Mouse (Mus musculus) left cerebral cortex, adult 2 months (tissue): ENCODE results near the gene Crybg3. TPM values are rescaled to one million over a fixed set of nuclear protein-coding genes. Genes with fewer than 3 reads are reported as not detected.
A peak's percentile ranks its signal among the peaks of the same experiment; 100 is the strongest.

Experiments
- DNase-seq, 2 experiments: peaks; one replicate each; pipeline ENCODE4 v3.0.0; 2021 to 2022; ENCODE audit warnings: low spot score in 2 of 2, mixed read lengths in 1 of 2; ENCODE audit errors: extremely low spot score in 1 of 2
- H3K27ac ChIP-seq: fragments of 200-600 bp; 2 replicates; pipeline ENCODE4 v1.8.1; 2022
- H3K4me3 ChIP-seq: fragments of 200-600 bp; 2 replicates; pipeline ENCODE4 v1.8.1; 2022
- CTCF ChIP-seq: fragments of 200-600 bp; IDR thresholded peaks from 2 replicates; pipeline ENCODE4 v1.8.1; 2022; ENCODE audit warnings: antibody characterized with exemption, mild to moderate bottlenecking, moderate library complexity
- intact Hi-C: fragments of 180-260 bp; cut with DNase I; formaldehyde crosslinking; loops from one replicate; pipeline ENCODE4 v1.15.1; 2025
- total RNA-seq, 2 experiments: library from RNA; stranded (reverse); gene quantifications; 2 replicates each; pipeline ENCODE4 v1.2.3; 2021

Gene Crybg3
- total RNA-seq, 2 experiments from 2014 or later, result 4.9 TPM

DNA sequence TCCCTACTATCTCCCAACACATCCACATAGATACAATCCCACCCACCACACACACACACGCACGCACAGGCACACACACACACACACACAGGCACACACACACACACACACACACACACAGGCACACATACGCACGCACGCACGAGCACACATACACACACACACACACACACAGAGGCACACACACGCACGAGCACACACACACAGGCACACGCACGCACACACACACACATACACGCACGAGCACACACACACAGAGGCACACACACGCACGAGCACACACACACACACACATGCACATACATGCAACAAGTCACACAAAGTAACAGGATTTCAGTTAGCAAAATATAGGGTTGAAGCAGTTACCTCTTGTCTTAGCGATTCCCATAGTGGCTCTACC lies 51.1 kb downstream of the Crybg3 start:
- intact Hi-C loops, result loop anchor here (5.0 kb wide), 1 partner anchor 53 kb away; the partner anchor contains the start of gene Crybg3

GRCm38 (mm10) chr16:59548582-59548947 lies 52.2 kb downstream of the Crybg3 start:
- DNase-seq, result no peak
- Histone ChIP-seq H3K27ac (no peak overlapping the region), H3K4me3 (no peak overlapping the region)
- intact Hi-C loops, result loop anchor here (5.0 kb wide), 1 partner anchor 54 kb away; the partner anchor contains the start of gene Crybg3
- no peak for TF ChIP-seq CTCF

More for the DNA sequence above, 51.1 kb downstream of the Crybg3 start:
- Histone ChIP-seq H3K27ac (no peak overlapping the region), H3K4me3 (no peak overlapping the region)
- no peak for TF ChIP-seq CTCF
- no peak for DNase-seq

- Histone ChIP-seq H3K4me3 (no peak overlapping the region), H3K27ac (peak overlapping the region; percentile 58)
- TF ChIP-seq CTCF, result no peak
- DNase-seq, result peak; percentile 48 to 63
- intact Hi-C loops, result loop anchor here (5.0 kb wide), 1 partner anchor 54 kb away; the partner anchor contains the start of gene Crybg3
Observed at GRCm38 (mm10) chr16:59547887-59548581, 52.7 kb downstream of the Crybg3 start.

- peak overlapping the region; percentile 58 for H3K27ac ChIP-seq
- intact Hi-C loops, result loop anchor here (5.0 kb wide), 1 partner anchor 55 kb away; the partner anchor contains the start of gene Crybg3
Observed at GRCm38 (mm10) chr16:59547466-59547865, 53.3 kb downstream of the Crybg3 start.

DNA sequence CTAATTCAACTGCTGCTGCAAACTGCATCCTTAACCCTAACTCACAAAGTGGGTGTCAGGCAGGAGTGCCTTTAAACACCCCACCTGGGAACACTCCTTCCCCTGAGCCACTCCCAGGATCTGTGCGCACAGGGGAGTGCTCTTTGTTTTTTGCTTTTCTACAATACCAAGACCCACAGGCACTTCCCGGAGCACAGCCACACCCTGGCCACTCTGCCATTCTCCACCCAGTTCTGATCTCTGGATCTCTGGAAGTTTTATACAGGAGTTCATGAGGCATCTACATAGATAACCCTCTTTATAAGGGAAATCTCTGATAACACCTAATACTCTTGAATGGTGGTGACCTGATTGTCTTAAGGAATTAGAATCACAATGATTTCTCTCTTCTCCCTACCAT lies 55.4 kb downstream of the Crybg3 start:
- Histone ChIP-seq H3K27ac (no peak overlapping the region), H3K4me3 (no peak overlapping the region)
- no peak for TF ChIP-seq CTCF
- intact Hi-C loops, result loop anchor here (5.0 kb wide), 1 partner anchor 57 kb away; the partner anchor contains the start of gene Crybg3
- no peak for DNase-seq

More at GRCm38 (mm10) chr16:59547466-59547865, 53.3 kb downstream of the Crybg3 start:
- peak in 1 of 2 experiments; percentile 17 for DNase-seq
- H3K4me3 ChIP-seq, result no peak overlapping the region
- TF ChIP-seq CTCF, result no peak

GRCm38 (mm10) chr16:59541382-59541781 lies 59.4 kb downstream of the Crybg3 start:
- TF ChIP-seq CTCF, result no peak
- no peak overlapping the region for H3K27ac ChIP-seq
- no peak overlapping the region for H3K4me3 ChIP-seq
- no peak for DNase-seq
- intact Hi-C loops, result no loop called here

- no peak for TF ChIP-seq CTCF
- intact Hi-C loops, result no loop called here
- no peak for DNase-seq
- Histone ChIP-seq H3K27ac (no peak overlapping the region), H3K4me3 (no peak overlapping the region)
Observed at GRCm38 (mm10) chr16:59540944-59541343, 59.8 kb downstream of the Crybg3 start.

- intact Hi-C loops, result loop anchor here (5.0 kb wide), 1 partner anchor 82 kb away; no protein-coding TSS in a partner anchor
- H3K27ac ChIP-seq, result no peak overlapping the region
- DNase-seq, result no peak
- no peak overlapping the region for H3K4me3 ChIP-seq
- TF ChIP-seq CTCF, result peak; percentile 42
Observed at GRCm38 (mm10) chr16:59535673-59536072, 65.1 kb downstream of the Crybg3 start.

- no peak for TF ChIP-seq CTCF
- Histone ChIP-seq H3K27ac (no peak overlapping the region), H3K4me3 (no peak overlapping the region)
- DNase-seq, result no peak
- intact Hi-C loops, result no loop called here
Observed at GRCm38 (mm10) chr16:59534349-59534748, 66.4 kb downstream of the Crybg3 start.

DNA sequence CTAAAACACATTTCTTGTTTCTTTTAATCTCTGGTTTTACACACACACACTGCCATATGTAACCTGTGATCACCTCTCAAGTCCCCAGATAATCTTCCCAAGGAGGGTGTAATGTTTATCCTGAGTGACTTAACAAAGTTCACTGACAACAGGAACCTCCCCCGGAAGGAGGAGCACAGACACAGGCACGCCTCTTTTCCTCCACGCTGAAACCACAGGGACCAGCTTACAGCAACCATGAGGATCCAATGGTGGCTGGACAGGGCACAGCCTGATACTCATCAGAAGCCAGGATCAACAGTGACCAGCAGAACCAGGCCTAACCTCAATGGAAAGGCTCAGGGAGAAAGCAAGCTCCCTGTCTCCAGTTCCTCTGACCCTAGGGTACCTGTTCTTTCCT lies 68.2 kb downstream of the Crybg3 start:
- no peak for DNase-seq
- H3K4me3 ChIP-seq, result no peak overlapping the region
- no peak for TF ChIP-seq CTCF
- H3K27ac ChIP-seq, result no peak overlapping the region
- intact Hi-C loops, result no loop called here

- no peak overlapping the region for H3K27ac ChIP-seq
- intact Hi-C loops, result no loop called here
- TF ChIP-seq CTCF, result no peak
- H3K4me3 ChIP-seq, result no peak overlapping the region
- no peak for DNase-seq
Observed at GRCm38 (mm10) chr16:59531243-59531642, 69.5 kb downstream of the Crybg3 start.

DNA sequence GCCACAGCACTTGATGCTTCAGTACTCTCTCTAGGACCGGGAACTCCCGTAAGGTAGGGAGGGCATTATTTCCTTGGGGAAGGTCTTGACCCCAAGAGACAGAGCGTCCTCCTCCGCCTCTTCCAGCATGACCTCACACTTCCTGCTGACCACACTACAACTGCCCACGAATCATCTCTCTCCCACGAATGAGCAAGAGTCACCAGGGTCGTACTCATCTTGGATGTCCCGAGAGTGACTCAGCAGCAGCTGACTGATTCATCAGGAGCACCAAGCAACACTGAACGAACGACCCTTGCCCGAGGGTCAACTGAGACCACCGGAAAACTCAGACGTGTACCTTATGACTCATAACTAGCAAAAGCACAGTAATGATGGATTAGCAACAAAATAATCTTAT lies 71.2 kb downstream of the Crybg3 start:
- Histone ChIP-seq H3K4me3 (no peak overlapping the region), H3K27ac (no peak overlapping the region)
- DNase-seq, result no peak
- intact Hi-C loops, result no loop called here
- TF ChIP-seq CTCF, result no peak

DNA sequence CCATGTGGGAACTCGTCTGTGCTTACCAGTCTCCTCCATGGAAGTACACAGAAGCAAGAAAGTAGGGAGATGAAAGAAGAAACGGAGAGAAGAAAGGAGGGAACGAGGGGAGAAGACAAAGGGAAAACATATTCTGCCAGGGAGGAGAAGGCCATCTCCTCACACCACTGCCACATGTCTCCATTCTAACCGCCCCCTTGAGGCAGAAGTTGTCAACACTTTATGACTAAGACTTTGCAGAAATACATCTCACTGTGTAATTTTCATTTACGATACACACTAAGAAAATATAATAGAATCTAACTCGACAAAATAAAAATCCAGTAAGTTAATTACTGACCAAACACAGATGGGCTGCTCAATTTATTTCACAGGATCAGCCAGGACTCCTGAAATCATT lies 73.8 kb downstream of the Crybg3 start:
- Histone ChIP-seq H3K4me3 (no peak overlapping the region), H3K27ac (no peak overlapping the region)
- intact Hi-C loops, result no loop called here
- peak; percentile 4 for TF ChIP-seq CTCF
- no peak for DNase-seq
